Mouse (Mus musculus): ENCODE results near the gene Fignl2. TPM values are rescaled to one million over a fixed set of nuclear protein-coding genes. Genes with fewer than 3 reads are reported as not detected.

Fignl2 gene
- polyA plus RNA-seq, 1 experiment from 2014 or later, result 1.7 TPM

DNA sequence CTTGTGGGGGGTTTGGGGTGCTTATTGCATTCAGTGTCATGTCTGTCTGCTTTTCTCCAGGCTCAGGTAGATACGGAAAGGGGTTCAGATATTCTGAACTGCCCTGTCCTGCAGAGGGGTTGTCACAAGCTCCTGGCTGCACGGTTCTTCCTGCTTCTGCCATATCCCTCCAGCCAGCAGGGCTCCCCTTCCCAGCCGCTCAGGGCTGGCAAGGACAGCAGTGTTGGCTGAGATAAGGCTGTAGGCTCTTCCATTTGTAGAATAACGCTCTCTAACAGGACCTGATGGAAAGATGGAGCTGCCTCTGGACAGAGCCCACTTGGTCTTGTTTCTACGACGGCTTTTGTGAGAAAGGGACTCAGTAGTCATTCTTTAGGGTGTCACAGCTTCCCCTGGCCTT is 36.4 kb downstream of the Fignl2 start:
- no peaks in the 10 kb centered on the region for H3K9me3 ChIP-seq (ENCODE audit: control insufficient read depth, low read length)
- no peaks in the 10 kb centered on the region for H3K36me3 ChIP-seq (ENCODE audit: control insufficient read depth, insufficient read depth, low read length)
- WGBS, result 72% methylated on average over 6 of the region's 6 CpGs
- no peak overlapping the region for H3K4me3 ChIP-seq (ENCODE audit: low read depth, low read length)
- H3K4me2 ChIP-seq (ENCODE audit: low read depth), result no peak overlapping the region
- no peak overlapping the region for H3K9ac ChIP-seq (ENCODE audit: low read length)
- ATAC-seq (ENCODE audit: insufficient read depth, low FRiP score, low TSS enrichment) (no peak), DNase-seq (ENCODE audit: low spot score) (no peak)
- peaks cover 10% of the 10 kb centered on the region; the same call in 1 of the 2 replicates for H3K4me1 ChIP-seq (ENCODE audit: control insufficient read depth, insufficient read depth, low read length)
- H3K27me3 ChIP-seq (ENCODE audit: control insufficient read depth, insufficient read depth, low read length), result peaks cover 40% of the 10 kb centered on the region
- H3K27ac ChIP-seq (ENCODE audit: low read depth, low read length), result no peak overlapping the region

DNA sequence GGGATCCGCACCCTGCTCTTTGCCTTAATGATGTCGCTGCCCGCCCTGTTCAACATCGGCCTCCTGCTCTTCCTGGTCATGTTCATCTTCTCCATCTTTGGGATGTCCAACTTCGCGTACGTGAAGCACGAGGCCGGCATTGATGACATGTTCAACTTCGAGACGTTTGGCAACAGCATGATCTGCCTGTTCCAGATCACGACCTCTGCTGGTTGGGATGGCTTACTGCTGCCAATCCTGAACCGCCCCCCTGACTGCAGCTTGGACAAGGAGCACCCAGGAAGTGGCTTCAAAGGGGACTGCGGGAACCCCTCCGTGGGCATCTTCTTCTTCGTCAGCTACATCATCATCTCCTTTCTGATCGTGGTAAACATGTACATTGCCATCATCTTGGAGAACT is 38.7 kb downstream of the Fignl2 start:
- DNase-seq (ENCODE audit: low spot score) (peak; percentile 38), ATAC-seq (ENCODE audit: insufficient read depth, low FRiP score, low TSS enrichment) (no peak)
- 50% methylated on average over 17 of the region's 17 CpGs for WGBS
- H3K9me3 ChIP-seq (ENCODE audit: control insufficient read depth, low read length), result no peaks in the 10 kb centered on the region
- no peak overlapping the region for H3K27ac ChIP-seq (ENCODE audit: low read depth, low read length)
- no peaks in the 10 kb centered on the region for H3K36me3 ChIP-seq (ENCODE audit: control insufficient read depth, insufficient read depth, low read length)
- H3K4me1 ChIP-seq (ENCODE audit: control insufficient read depth, insufficient read depth, low read length), result no peaks in the 10 kb centered on the region
- peaks cover 18% of the 10 kb centered on the region for H3K27me3 ChIP-seq (ENCODE audit: control insufficient read depth, insufficient read depth, low read length)
- no peak overlapping the region for H3K4me3 ChIP-seq (ENCODE audit: low read depth, low read length)
- H3K4me2 ChIP-seq (ENCODE audit: low read depth), result no peak overlapping the region
- no peak overlapping the region for H3K9ac ChIP-seq (ENCODE audit: low read length)

DNA sequence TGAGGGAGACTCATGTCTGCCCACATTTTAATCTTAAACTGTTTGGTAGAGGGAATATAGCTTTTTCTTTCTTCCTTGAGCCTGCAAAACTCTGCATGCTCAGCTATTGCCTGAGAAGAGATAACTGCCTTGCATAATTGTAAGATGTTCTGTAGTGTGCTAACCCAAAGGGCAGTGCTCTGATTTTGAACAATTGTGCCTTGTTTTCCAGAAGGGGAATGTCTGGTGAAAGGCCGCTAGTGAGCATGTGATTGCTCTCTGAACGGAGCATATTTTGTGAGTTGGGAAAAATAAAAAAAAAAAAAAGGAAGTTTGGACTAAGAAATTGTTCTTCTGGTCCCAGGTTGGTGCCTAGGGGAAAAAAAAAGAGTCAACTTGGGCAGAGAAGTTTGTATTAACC is 49.4 kb downstream of the Fignl2 start:
- H3K4me2 ChIP-seq (ENCODE audit: low read depth), result no peak overlapping the region
- ATAC-seq (ENCODE audit: insufficient read depth, low FRiP score, low TSS enrichment) (no peak), DNase-seq (ENCODE audit: low spot score) (no peak)
- no peak overlapping the region for H3K9ac ChIP-seq (ENCODE audit: low read length)
- no peaks in the 10 kb centered on the region for H3K9me3 ChIP-seq (ENCODE audit: control insufficient read depth, low read length)
- no peaks in the 10 kb centered on the region for H3K27me3 ChIP-seq (ENCODE audit: control insufficient read depth, insufficient read depth, low read length)
- no peaks in the 10 kb centered on the region for H3K4me1 ChIP-seq (ENCODE audit: control insufficient read depth, insufficient read depth, low read length)
- no peak overlapping the region for H3K27ac ChIP-seq (ENCODE audit: low read depth, low read length)
- WGBS, result 72% methylated on average over 2 of the region's 2 CpGs
- no peaks in the 10 kb centered on the region; the same call in 1 of the 2 replicates for H3K36me3 ChIP-seq (ENCODE audit: control insufficient read depth, insufficient read depth, low read length)
- no peak overlapping the region for H3K4me3 ChIP-seq (ENCODE audit: low read depth, low read length)

- Histone ChIP-seq H3K4me2 (ENCODE audit: low read depth) (no peak overlapping the region), H3K36me3 (ENCODE audit: control insufficient read depth, insufficient read depth, low read length) (peaks cover 2% of the 10 kb centered on the region; the same call in 1 of the 2 replicates), H3K9ac (ENCODE audit: low read length) (no peak overlapping the region), H3K9me3 (ENCODE audit: control insufficient read depth, low read length) (no peaks in the 10 kb centered on the region), H3K27ac (ENCODE audit: low read depth, low read length) (no peak overlapping the region), H3K4me1 (ENCODE audit: control insufficient read depth, insufficient read depth, low read length) (no peaks in the 10 kb centered on the region), H3K4me3 (ENCODE audit: low read depth, low read length) (no peak overlapping the region), H3K27me3 (ENCODE audit: control insufficient read depth, insufficient read depth, low read length) (no peaks in the 10 kb centered on the region)
- no peak for ATAC-seq (ENCODE audit: insufficient read depth, low FRiP score, low TSS enrichment)
- DNase-seq (ENCODE audit: low spot score), result no peak
- 91% methylated on average over 6 of the region's 6 CpGs for WGBS
Observed at GRCm38 (mm10) chr15:101011352-101011751, 67.0 kb downstream of the Fignl2 start.

DNA sequence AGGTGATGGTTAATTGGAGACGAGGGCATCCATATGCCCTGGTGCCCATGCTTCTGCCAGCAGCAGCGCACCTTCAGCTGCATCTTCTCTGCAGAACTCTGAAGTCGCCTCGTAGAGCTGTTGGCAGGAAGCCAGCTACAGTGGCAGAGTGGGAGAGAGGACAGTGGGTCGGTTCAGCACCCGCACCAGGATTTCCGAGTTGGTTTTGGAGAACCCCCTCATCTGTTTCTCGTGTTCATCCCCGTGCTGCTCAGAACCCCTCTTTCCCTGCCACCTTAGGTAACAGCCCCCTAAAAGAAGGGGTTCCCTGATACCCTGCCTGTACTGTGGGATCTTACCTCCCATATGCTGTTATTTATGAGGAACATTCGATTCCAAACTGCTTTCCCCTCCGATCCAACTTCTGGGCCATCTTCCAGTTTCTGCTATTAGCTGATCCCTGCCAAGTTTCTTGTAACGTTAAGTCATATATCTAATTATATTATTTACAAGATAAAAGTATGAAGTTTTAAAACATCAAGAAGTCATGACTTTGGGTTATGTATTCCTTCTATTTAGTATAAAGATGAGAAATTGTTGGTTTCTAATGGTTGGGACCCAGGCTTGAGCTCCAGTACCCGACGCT is 69.9 kb downstream of the Fignl2 start:
- no peak overlapping the region for H3K4me2 ChIP-seq (ENCODE audit: low read depth)
- no peak overlapping the region for H3K9ac ChIP-seq (ENCODE audit: low read length)
- no peak overlapping the region for H3K27ac ChIP-seq (ENCODE audit: low read depth, low read length)
- no peak overlapping the region for H3K4me3 ChIP-seq (ENCODE audit: low read depth, low read length)
- peaks cover 2% of the 10 kb centered on the region; the same call in 1 of the 2 replicates for H3K36me3 ChIP-seq (ENCODE audit: control insufficient read depth, insufficient read depth, low read length)
- H3K27me3 ChIP-seq (ENCODE audit: control insufficient read depth, insufficient read depth, low read length), result no peaks in the 10 kb centered on the region
- ATAC-seq (ENCODE audit: insufficient read depth, low FRiP score, low TSS enrichment), result no peak
- no peaks in the 10 kb centered on the region for H3K4me1 ChIP-seq (ENCODE audit: control insufficient read depth, insufficient read depth, low read length)
- no peaks in the 10 kb centered on the region for H3K9me3 ChIP-seq (ENCODE audit: control insufficient read depth, low read length)
- DNase-seq (ENCODE audit: low spot score), result no peak
- WGBS, result 93% methylated on average over 14 of the region's 14 CpGs

- DNase-seq (ENCODE audit: low spot score) (no peak), ATAC-seq (ENCODE audit: insufficient read depth, low FRiP score, low TSS enrichment) (no peak)
- H3K9me3 ChIP-seq (ENCODE audit: control insufficient read depth, low read length), result no peaks in the 10 kb centered on the region
- H3K4me2 ChIP-seq (ENCODE audit: low read depth), result no peak overlapping the region
- no peak overlapping the region for H3K27ac ChIP-seq (ENCODE audit: low read depth, low read length)
- 68% methylated on average over 7 of the region's 7 CpGs for WGBS
- H3K27me3 ChIP-seq (ENCODE audit: control insufficient read depth, insufficient read depth, low read length), result no peaks in the 10 kb centered on the region
- peaks cover 2% of the 10 kb centered on the region; the same call in 1 of the 2 replicates for H3K36me3 ChIP-seq (ENCODE audit: control insufficient read depth, insufficient read depth, low read length)
- H3K4me1 ChIP-seq (ENCODE audit: control insufficient read depth, insufficient read depth, low read length), result no peaks in the 10 kb centered on the region
- H3K4me3 ChIP-seq (ENCODE audit: low read depth, low read length), result no peak overlapping the region
- no peak overlapping the region for H3K9ac ChIP-seq (ENCODE audit: low read length)
Observed at GRCm38 (mm10) chr15:101007236-101007635, 71.1 kb downstream of the Fignl2 start.

- Histone ChIP-seq H3K27ac (ENCODE audit: low read depth, low read length) (no peak overlapping the region), H3K9me3 (ENCODE audit: control insufficient read depth, low read length) (no peaks in the 10 kb centered on the region), H3K4me2 (ENCODE audit: low read depth) (peak overlapping the region; percentile 47), H3K9ac (ENCODE audit: low read length) (peak overlapping the region; percentile 23; the same call in 1 of the 2 replicates), H3K27me3 (ENCODE audit: control insufficient read depth, insufficient read depth, low read length) (no peaks in the 10 kb centered on the region), H3K4me3 (ENCODE audit: low read depth, low read length) (peak overlapping the region; percentile 27), H3K4me1 (ENCODE audit: control insufficient read depth, insufficient read depth, low read length) (no peaks in the 10 kb centered on the region), H3K36me3 (ENCODE audit: control insufficient read depth, insufficient read depth, low read length) (peaks cover 2% of the 10 kb centered on the region; the same call in 1 of the 2 replicates)
- 14% methylated on average over 14 of the region's 15 CpGs for WGBS
- ATAC-seq (ENCODE audit: insufficient read depth, low FRiP score, low TSS enrichment), result peak; percentile 61; the same call in 1 of the 2 replicates
- peak; percentile 57 for DNase-seq (ENCODE audit: low spot score)
Observed at GRCm38 (mm10) chr15:101006251-101007040, 71.9 kb downstream of the Fignl2 start.

GRCm38 (mm10) chr15:101005717-101006116 is 72.7 kb downstream of the Fignl2 start:
- H3K27me3 ChIP-seq (ENCODE audit: control insufficient read depth, insufficient read depth, low read length), result no peaks in the 10 kb centered on the region
- H3K36me3 ChIP-seq (ENCODE audit: control insufficient read depth, insufficient read depth, low read length), result peaks cover 1% of the 10 kb centered on the region; the same call in 1 of the 2 replicates
- no peaks in the 10 kb centered on the region for H3K4me1 ChIP-seq (ENCODE audit: control insufficient read depth, insufficient read depth, low read length)
- H3K9ac ChIP-seq (ENCODE audit: low read length), result no peak overlapping the region
- no peaks in the 10 kb centered on the region for H3K9me3 ChIP-seq (ENCODE audit: control insufficient read depth, low read length)
- WGBS, result 83% methylated on average over 8 of the region's 8 CpGs
- no peak overlapping the region for H3K27ac ChIP-seq (ENCODE audit: low read depth, low read length)
- no peak for DNase-seq (ENCODE audit: low spot score)
- no peak overlapping the region for H3K4me2 ChIP-seq (ENCODE audit: low read depth)
- no peak for ATAC-seq (ENCODE audit: insufficient read depth, low FRiP score, low TSS enrichment)
- H3K4me3 ChIP-seq (ENCODE audit: low read depth, low read length), result no peak overlapping the region

GRCm38 (mm10) chr15:101004538-101004937 is 73.8 kb downstream of the Fignl2 start:
- DNase-seq (ENCODE audit: low spot score), result no peak
- H3K27me3 ChIP-seq (ENCODE audit: control insufficient read depth, insufficient read depth, low read length), result no peaks in the 10 kb centered on the region

More at GRCm38 (mm10) chr15:101004538-101004937, 73.8 kb downstream of the Fignl2 start:
- Histone ChIP-seq H3K4me3 (ENCODE audit: low read depth, low read length) (no peak overlapping the region), H3K9ac (ENCODE audit: low read length) (no peak overlapping the region), H3K4me1 (ENCODE audit: control insufficient read depth, insufficient read depth, low read length) (no peaks in the 10 kb centered on the region), H3K4me2 (ENCODE audit: low read depth) (no peak overlapping the region), H3K9me3 (ENCODE audit: control insufficient read depth, low read length) (no peaks in the 10 kb centered on the region), H3K36me3 (ENCODE audit: control insufficient read depth, insufficient read depth, low read length) (no peaks in the 10 kb centered on the region), H3K27ac (ENCODE audit: low read depth, low read length) (no peak overlapping the region)
- WGBS, result 74% methylated on average over 3 of the region's 3 CpGs
- no peak for ATAC-seq (ENCODE audit: insufficient read depth, low FRiP score, low TSS enrichment)

Measured in neural tube, embryonic 11.5 days (tissue).